Mouse (Mus musculus) heart, embryonic 11.5 days (tissue): ENCODE measurements around the gene Cdh6. TPM values are rescaled to one million over a fixed set of nuclear protein-coding genes. Genes with fewer than 3 reads are reported as not detected.

Experiments used
- ATAC-seq: fragments of 200-750 bp; cut with Nextera tagmentation; replicated peaks from 2 replicates; pipeline ENCODE4 v1.8.0; 2017; ENCODE audit warnings: moderate library complexity; ENCODE audit not compliant: insufficient number of reproducible peaks, low FRiP score, low TSS enrichment
- H3K27ac ChIP-seq: fragments of 300-500 bp; sonication (generic); 2 replicates; pipeline ENCODE4 v1.5.1; 2014; ENCODE audit warnings: mild to moderate bottlenecking, low read depth, low read length
- H3K27me3 ChIP-seq: fragments of 300-500 bp; sonication (generic); 2 replicates; pipeline ENCODE4 v1.6.1; 2014; ENCODE audit warnings: mild to moderate bottlenecking, low read length, mixed read lengths; ENCODE audit not compliant: control insufficient read depth, insufficient read depth
- H3K36me3 ChIP-seq: fragments of 300-500 bp; sonication (generic); 2 replicates; pipeline ENCODE4 v1.6.1; 2014; ENCODE audit warnings: mild to moderate bottlenecking, low read length, moderate library complexity, mixed read lengths; ENCODE audit not compliant: control insufficient read depth, insufficient read depth
- H3K4me1 ChIP-seq: fragments of 300-500 bp; sonication (generic); 2 replicates; pipeline ENCODE4 v1.6.1; 2014; ENCODE audit warnings: low read length; ENCODE audit not compliant: control insufficient read depth, insufficient read depth
- H3K4me2 ChIP-seq: fragments of 300-500 bp; sonication (generic); 2 replicates; pipeline ENCODE4 v1.6.1; 2014; ENCODE audit warnings: mild to moderate bottlenecking, moderate library complexity
- H3K4me3 ChIP-seq: fragments of 300-500 bp; sonication (generic); 2 replicates; pipeline ENCODE4 v1.5.1; 2014; ENCODE audit warnings: low read depth, low read length
- H3K9ac ChIP-seq: fragments of 300-500 bp; sonication (generic); 2 replicates; pipeline ENCODE4 v1.6.1; 2014; ENCODE audit warnings: mild to moderate bottlenecking, low read depth, low read length, moderate library complexity
- H3K9me3 ChIP-seq: fragments of 300-500 bp; sonication (generic); replicated peaks from 2 replicates; pipeline ENCODE4 v1.6.1; 2016; ENCODE audit warnings: low read length; ENCODE audit not compliant: control insufficient read depth
- WGBS: fragments of 180-500 bp; shearing (Covaris S2); extraction: QIAGEN DNeasy Blood & Tissue Kit; methylation state at CpG from one replicate; pipeline ENCODE4 v1.1.7; 2014; ENCODE audit not compliant: insufficient replicate concordance; 5-methylcytosine and 5-hydroxymethylcytosine counted together
- polyA plus RNA-seq: library from polyadenylated mRNA; unstranded; fragments of >200 nt; fragmentation: Nextera tagmentation; extraction: Ambion mirVana; gene quantifications from 2 replicates; pipeline ENCODE4 v1.2.1, GENCODE M21; 2014

The Cdh6 gene
- polyA plus RNA-seq, 1 experiment from 2014 or later: 2.7 TPM

- H3K27ac ChIP-seq: no peak overlapping the region
- H3K9ac ChIP-seq: no peak overlapping the region
- 88% methylated on average over 13 of the region's 13 CpGs for WGBS
- H3K4me1 ChIP-seq: no peaks in the 10 kb centered on the region; the same call in 1 of the 2 replicates
- H3K4me3 ChIP-seq: no peak overlapping the region
- ATAC-seq: no peak
- H3K27me3 ChIP-seq: no peaks in the 10 kb centered on the region
- no peaks in the 10 kb centered on the region for H3K36me3 ChIP-seq
- H3K4me2 ChIP-seq: no peak overlapping the region
- H3K9me3 ChIP-seq: no peaks in the 10 kb centered on the region
These were observed 81.4 kb downstream of the Cdh6 start for GRCm38 (mm10) chr15:13092064-13092463.

DNA sequence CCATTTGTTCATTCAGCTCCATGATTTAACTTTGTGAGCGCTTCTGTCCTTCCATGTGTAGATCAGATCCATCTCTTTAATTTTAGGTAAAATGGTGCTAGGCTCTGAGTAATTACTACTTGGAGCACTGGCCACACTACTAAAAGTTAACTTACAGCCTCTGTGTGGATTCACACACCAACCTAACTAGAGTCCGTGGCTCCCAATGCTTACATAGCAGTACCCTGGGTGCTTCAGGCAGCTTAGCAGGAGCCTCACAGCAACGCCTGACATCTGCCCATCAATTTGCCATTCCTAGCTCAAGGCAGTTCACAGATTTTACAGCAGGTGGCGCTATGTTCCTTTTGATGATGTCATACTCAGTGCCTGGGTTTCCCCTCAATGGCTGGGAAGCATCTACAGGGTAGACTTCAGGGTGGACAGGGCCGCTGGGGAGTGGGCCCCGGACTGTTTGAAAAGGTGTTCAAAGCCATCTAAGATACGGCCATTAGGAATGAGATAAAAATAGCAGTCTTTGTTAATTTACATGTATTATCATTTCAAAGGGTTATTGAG, 84.9 kb downstream of the Cdh6 start:
- 0 out of 2 replicates have a peak, but pooled peaks have one; percentile 46 for ATAC-seq
- Histone ChIP-seq H3K27ac (no peak overlapping the region), H3K4me2 (no peak overlapping the region), H3K4me1 (no peaks in the 10 kb centered on the region), H3K9me3 (no peaks in the 10 kb centered on the region), H3K9ac (no peak overlapping the region), H3K27me3 (no peaks in the 10 kb centered on the region), H3K36me3 (no peaks in the 10 kb centered on the region), H3K4me3 (no peak overlapping the region)
- WGBS: 44% methylated on average over 7 of the region's 7 CpGs

DNA sequence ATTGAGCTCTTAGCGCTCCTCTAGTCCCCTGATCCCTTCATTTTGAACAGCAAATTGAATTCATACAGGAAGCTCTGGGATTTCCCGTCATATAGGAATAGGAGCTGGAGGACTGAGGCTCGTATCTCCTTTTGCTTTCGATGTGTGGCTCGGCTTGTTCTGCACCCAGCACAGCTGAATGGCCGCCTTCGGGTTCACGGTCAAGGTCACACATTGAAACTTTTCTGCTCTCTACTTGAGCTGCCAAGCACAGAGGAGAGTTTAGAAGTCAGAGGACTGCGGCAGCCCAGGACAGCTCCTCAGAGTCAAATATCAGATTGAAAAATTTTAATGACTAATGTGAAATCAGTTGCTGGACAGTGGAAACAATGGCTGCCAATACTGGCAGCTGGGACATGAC, 88.7 kb downstream of the Cdh6 start:
- no peak for ATAC-seq
- H3K36me3 ChIP-seq: no peaks in the 10 kb centered on the region
- no peak overlapping the region for H3K9ac ChIP-seq
- no peaks in the 10 kb centered on the region for H3K4me1 ChIP-seq
- no peaks in the 10 kb centered on the region for H3K9me3 ChIP-seq
- no peak overlapping the region for H3K4me2 ChIP-seq
- H3K27ac ChIP-seq: no peak overlapping the region
- WGBS: 79% methylated on average over 9 of the region's 9 CpGs
- H3K4me3 ChIP-seq: no peak overlapping the region
- H3K27me3 ChIP-seq: no peaks in the 10 kb centered on the region

DNA sequence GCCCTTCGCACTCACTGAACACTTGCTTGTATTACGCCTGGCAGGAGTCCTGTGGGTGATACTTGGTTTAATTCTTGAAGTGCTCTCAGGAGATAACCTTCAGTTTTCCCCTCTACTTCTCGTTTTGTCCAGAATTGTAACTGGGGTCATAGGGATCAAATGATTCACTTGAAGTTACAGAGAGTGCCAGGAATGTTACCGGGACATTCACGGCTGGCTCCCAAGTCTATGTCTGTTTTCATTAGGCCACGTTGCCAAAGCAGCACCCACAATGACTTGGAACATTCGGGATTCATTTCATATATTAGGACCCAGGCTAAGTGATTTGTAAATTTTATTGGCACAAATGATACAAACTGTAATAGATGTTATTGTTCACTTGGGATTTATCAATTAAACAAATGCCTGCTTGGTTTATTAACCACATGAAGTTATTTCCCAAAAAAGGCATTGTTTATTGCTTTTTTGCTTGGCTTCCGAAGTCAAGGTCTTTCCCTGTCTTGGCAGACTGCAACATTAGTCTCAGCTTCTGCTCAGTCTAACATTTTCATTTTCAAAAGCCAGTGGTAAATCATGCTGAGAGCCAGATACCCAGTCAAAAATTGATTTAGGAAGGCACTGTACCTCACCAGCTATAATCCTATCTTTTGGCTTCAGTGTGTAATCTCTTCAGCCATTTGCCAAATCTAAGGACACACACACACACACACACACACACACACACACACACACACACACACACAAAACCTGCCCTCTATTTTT, 96.4 kb downstream of the Cdh6 start:
- WGBS: 68% methylated on average over 8 of the region's 8 CpGs
- Histone ChIP-seq H3K27me3 (no peaks in the 10 kb centered on the region), H3K4me1 (no peaks in the 10 kb centered on the region), H3K9ac (no peak overlapping the region), H3K4me2 (no peak overlapping the region), H3K4me3 (no peak overlapping the region), H3K36me3 (no peaks in the 10 kb centered on the region), H3K27ac (no peak overlapping the region), H3K9me3 (no peaks in the 10 kb centered on the region)
- no peak for ATAC-seq

DNA sequence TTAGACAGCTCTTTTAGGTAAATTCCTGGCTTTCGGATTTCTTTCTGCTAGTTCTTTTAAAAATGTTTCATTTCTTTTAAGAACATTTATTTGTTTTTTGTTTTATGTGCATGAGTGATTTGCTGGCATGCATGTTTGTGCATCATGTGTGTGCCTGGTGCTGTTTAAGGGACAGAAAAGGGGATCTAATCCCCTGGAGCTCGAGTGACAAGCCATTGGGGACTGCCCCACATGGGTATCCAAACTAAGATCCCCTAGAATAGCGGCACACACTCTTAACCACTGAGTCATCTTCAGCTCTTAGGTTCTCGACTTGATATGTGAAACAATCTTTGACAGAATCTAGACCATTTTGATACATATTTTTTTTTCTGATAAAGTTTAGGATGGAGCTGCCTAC, 99.4 kb downstream of the Cdh6 start:
- Histone ChIP-seq H3K4me3 (no peak overlapping the region), H3K9me3 (no peaks in the 10 kb centered on the region), H3K4me1 (no peaks in the 10 kb centered on the region), H3K9ac (no peak overlapping the region), H3K27ac (no peak overlapping the region), H3K27me3 (no peaks in the 10 kb centered on the region), H3K4me2 (no peak overlapping the region), H3K36me3 (no peaks in the 10 kb centered on the region)
- no peak for ATAC-seq
- 66% methylated on average over 4 of the region's 4 CpGs for WGBS

DNA sequence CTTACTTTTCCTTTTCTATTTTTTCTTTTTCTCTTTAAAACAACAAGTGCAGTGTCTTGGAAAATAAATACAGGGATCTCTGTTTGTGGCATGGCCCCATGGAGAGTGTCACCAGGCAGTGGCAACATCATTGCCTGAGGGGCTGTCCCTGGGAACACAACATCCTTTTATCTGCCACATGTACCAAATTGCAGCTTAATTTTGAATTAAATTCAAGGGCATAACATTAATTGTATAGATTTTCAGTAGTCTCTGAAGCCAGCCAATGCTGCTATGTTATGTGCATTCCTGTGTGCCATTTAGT, 105.3 kb downstream of the Cdh6 start:
- Histone ChIP-seq H3K36me3 (no peaks in the 10 kb centered on the region), H3K9me3 (no peaks in the 10 kb centered on the region), H3K4me3 (no peak overlapping the region), H3K27me3 (no peaks in the 10 kb centered on the region), H3K4me1 (no peaks in the 10 kb centered on the region), H3K4me2 (peak overlapping the region; percentile 57), H3K9ac (no peak overlapping the region), H3K27ac (no peak overlapping the region)
- ATAC-seq: no peak

- peak overlapping the region; percentile 23 for H3K4me3 ChIP-seq
- ATAC-seq: peak; percentile 66
- no peaks in the 10 kb centered on the region for H3K27me3 ChIP-seq
- H3K4me2 ChIP-seq: peak overlapping the region; percentile 57
- no peaks in the 10 kb centered on the region for H3K4me1 ChIP-seq
- H3K36me3 ChIP-seq: no peaks in the 10 kb centered on the region
- no peak overlapping the region for H3K27ac ChIP-seq
- WGBS: 38% methylated on average over 20 of the region's 20 CpGs
- H3K9ac ChIP-seq: 0 out of 2 replicates have a peak overlapping the region, but pooled peaks have one; percentile 24
- H3K9me3 ChIP-seq: no peaks in the 10 kb centered on the region
These were observed 105.9 kb downstream of the Cdh6 start for GRCm38 (mm10) chr15:13067429-13068212.

- Histone ChIP-seq H3K36me3 (no peaks in the 10 kb centered on the region), H3K4me2 (no peak overlapping the region), H3K4me3 (no peak overlapping the region), H3K9ac (no peak overlapping the region), H3K27me3 (no peaks in the 10 kb centered on the region), H3K4me1 (no peaks in the 10 kb centered on the region), H3K9me3 (no peaks in the 10 kb centered on the region), H3K27ac (no peak overlapping the region)
- no peak for ATAC-seq
- WGBS: 71% methylated on average over 9 of the region's 9 CpGs
These were observed 106.7 kb downstream of the Cdh6 start for GRCm38 (mm10) chr15:13066765-13067164.
